Mouse (Mus musculus) hindbrain, embryonic 13.5 days (tissue): ENCODE results near the gene Glipr1l2. TPM values are rescaled to one million over a fixed set of nuclear protein-coding genes. Genes with fewer than 3 reads are reported as not detected.

Experiments used
- ATAC-seq: fragments of 200-750 bp; cut with Nextera tagmentation; 2 replicates; pipeline ENCODE4 v1.8.0; 2017; ENCODE audit warnings: moderate TSS enrichment; ENCODE audit not compliant: low FRiP score
- H3K27ac ChIP-seq: fragments of 300-500 bp; sonication (generic); 2 replicates; pipeline ENCODE4 v1.5.1; 2015; ENCODE audit warnings: inconsistent platforms, mild to moderate bottlenecking, moderate library complexity
- H3K27me3 ChIP-seq: fragments of 300-500 bp; sonication (generic); 2 replicates; pipeline ENCODE4 v1.6.1; 2015; ENCODE audit warnings: mild to moderate bottlenecking, inconsistent platforms
- H3K36me3 ChIP-seq: fragments of 300-500 bp; sonication (generic); 2 replicates; pipeline ENCODE4 v1.6.1; 2015; ENCODE audit warnings: mild to moderate bottlenecking, inconsistent platforms
- H3K4me1 ChIP-seq: fragments of 300-500 bp; sonication (generic); replicated peaks from 2 replicates; pipeline ENCODE4 v1.6.1; 2015; ENCODE audit warnings: inconsistent platforms
- H3K4me2 ChIP-seq: fragments of 300-500 bp; sonication (generic); 2 replicates; pipeline ENCODE4 v1.6.1; 2015; ENCODE audit warnings: inconsistent platforms, mild to moderate bottlenecking, moderate library complexity
- H3K4me3 ChIP-seq: fragments of 300-500 bp; sonication (generic); 2 replicates; pipeline ENCODE4 v1.5.1; 2015; ENCODE audit warnings: mild to moderate bottlenecking, inconsistent platforms
- H3K9ac ChIP-seq: fragments of 300-500 bp; sonication (generic); 2 replicates; pipeline ENCODE4 v1.6.1; 2015; ENCODE audit warnings: mild to moderate bottlenecking, inconsistent platforms
- H3K9me3 ChIP-seq: fragments of 300-500 bp; sonication (generic); 2 replicates; pipeline ENCODE4 v1.6.1; 2016; ENCODE audit warnings: inconsistent platforms
- WGBS: fragments of 180-500 bp; shearing (Covaris S2); methylation state at CpG from one replicate; pipeline ENCODE4 v1.1.7; 2015; 5-methylcytosine and 5-hydroxymethylcytosine counted together
- polyA plus RNA-seq: library from polyadenylated mRNA; unstranded; fragments of >200 nt; fragmentation: Nextera tagmentation; extraction: Ambion mirVana; gene quantifications from 2 replicates; pipeline ENCODE4 v1.2.1, GENCODE M21; 2015

Gene Glipr1l2
- polyA plus RNA-seq, 1 experiment from 2014 or later, result not detected

GRCm38 (mm10) chr10:112138050-112138870 lies 55.1 kb downstream of the Glipr1l2 start:
- WGBS, result 17% methylated on average over 9 of the region's 9 CpGs
- no peaks in the 10 kb centered on the region for H3K4me1 ChIP-seq
- ATAC-seq, result peak; percentile 94
- H3K4me3 ChIP-seq, result peak overlapping the region; percentile 35
- no peaks in the 10 kb centered on the region for H3K27me3 ChIP-seq
- no peaks in the 10 kb centered on the region for H3K9me3 ChIP-seq
- 0 out of 2 replicates have a peak overlapping the region, but pooled peaks have one; percentile 46 for H3K9ac ChIP-seq
- peak overlapping the region; percentile 50 for H3K4me2 ChIP-seq
- no peaks in the 10 kb centered on the region for H3K36me3 ChIP-seq
- no peak overlapping the region for H3K27ac ChIP-seq

DNA sequence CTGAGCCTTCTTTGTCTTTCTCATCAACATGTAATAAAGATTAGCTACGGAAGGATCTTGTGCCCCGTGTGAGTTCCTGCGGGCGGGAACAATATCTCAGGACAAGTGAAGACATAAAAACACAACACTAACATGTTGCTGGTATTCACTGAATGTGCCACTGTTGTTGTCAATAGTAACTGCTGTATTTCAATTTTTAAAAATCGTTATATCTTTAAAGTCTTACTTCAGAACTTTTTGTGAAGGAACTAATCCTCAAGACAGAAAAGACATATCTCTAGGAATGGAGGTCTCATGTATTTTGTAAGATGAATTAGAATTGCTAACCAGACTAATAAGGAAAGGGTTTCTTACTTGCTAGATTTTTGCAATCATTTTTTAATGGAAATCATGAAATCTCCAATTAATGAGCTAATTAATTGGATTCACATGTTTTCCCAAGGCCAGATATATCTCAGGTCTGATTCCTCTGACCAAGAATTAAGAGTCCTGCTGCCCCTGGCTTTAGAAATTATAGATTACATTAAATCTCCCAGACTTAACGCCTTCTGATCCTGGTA lies 55.8 kb downstream of the Glipr1l2 start:
- ATAC-seq, result peak; percentile 66
- H3K4me3 ChIP-seq, result peak overlapping the region; percentile 35

GRCm38 (mm10) chr10:112139834-112140233 lies 56.7 kb downstream of the Glipr1l2 start:
- Histone ChIP-seq H3K27ac (no peak overlapping the region), H3K9me3 (no peaks in the 10 kb centered on the region), H3K4me1 (no peaks in the 10 kb centered on the region), H3K36me3 (no peaks in the 10 kb centered on the region), H3K9ac (no peak overlapping the region), H3K4me2 (no peak overlapping the region), H3K4me3 (no peak overlapping the region), H3K27me3 (no peaks in the 10 kb centered on the region)
- ATAC-seq, result no peak
- WGBS, result 57% methylated on average over 2 of the region's 2 CpGs

More for the DNA sequence above, 55.8 kb downstream of the Glipr1l2 start:
- WGBS, result 35% methylated on average over 6 of the region's 6 CpGs
- Histone ChIP-seq H3K9me3 (no peaks in the 10 kb centered on the region), H3K4me2 (peak overlapping the region; percentile 50), H3K9ac (0 out of 2 replicates have a peak overlapping the region, but pooled peaks have one; percentile 46), H3K4me1 (no peaks in the 10 kb centered on the region), H3K27me3 (no peaks in the 10 kb centered on the region), H3K36me3 (no peaks in the 10 kb centered on the region), H3K27ac (no peak overlapping the region)

Other genes with a start within 250 kb of the Glipr1l2 start
- gene Krr1, start 110.7 kb upstream of the Glipr1l2 start, polyA plus RNA-seq, result 39.2 and 42.1 TPM in 2 replicates
- gene Glipr1, start 80.7 kb upstream of the Glipr1l2 start, polyA plus RNA-seq, result 1.2 and 2.0 TPM in 2 replicates
- gene Glipr1l1, start 23.2 kb upstream of the Glipr1l2 start, polyA plus RNA-seq, result 0.26 TPM in 1 of 2 replicates, not detected in the other
- 0.38 and 0.45 TPM in 2 replicates for gene Glipr1l3, start 77.0 kb downstream of the Glipr1l2 start, polyA plus RNA-seq
- 0.45 and 0.62 TPM in 2 replicates for gene Caps2, start 80.3 kb downstream of the Glipr1l2 start, polyA plus RNA-seq
- 5.3 and 5.6 TPM in 2 replicates for gene Kcnc2, start 187.8 kb downstream of the Glipr1l2 start, polyA plus RNA-seq